Mouse (Mus musculus) large intestine, adult 2 months (tissue): Measurements from ENCODE around the gene Adamts8. TPM values are rescaled to one million over a fixed set of nuclear protein-coding genes. Genes with fewer than 3 reads are reported as not detected.
A peak's percentile ranks its signal among the peaks of the same experiment; 100 is the strongest.

Experiments used
- DNase-seq: peaks from one replicate; pipeline ENCODE4 v3.0.0-alpha.2; 2012; ENCODE audit warnings: low read depth, low spot score
- WGBS: fragments of 180-500 bp; shearing (Covaris S2); methylation state at CpG from one replicate; pipeline ENCODE4 v1.1.7; 2018; 5-methylcytosine and 5-hydroxymethylcytosine counted together
- polyA plus RNA-seq: library from polyadenylated mRNA; depleted of rRNA; stranded (reverse); fragments of >200 nt; gene quantifications from 2 replicates; pipeline ENCODE4 v1.2.3, GENCODE M21; 2012

Adamts8 gene
- polyA plus RNA-seq, 1 experiment: 1.2 TPM

GRCm38 (mm10) chr9:30921261-30922103 is 20.9 kb upstream of the Adamts8 start:
- no peak for DNase-seq
- WGBS: 4% methylated on average over 56 of the region's 56 CpGs

- DNase-seq: no peak
- WGBS: under 1% methylated on average over 47 of the region's 47 CpGs
Measured at GRCm38 (mm10) chr9:30922197-30922894, 20.0 kb upstream of the Adamts8 start, which contains the start of gene Adamts15. Gene Adamts15, minus strand, starts transcription at chr9:30922452.

GRCm38 (mm10) chr9:30928759-30929158 is 13.6 kb upstream of the Adamts8 start:
- no peak for DNase-seq
- WGBS: 52% methylated on average over 2 of the region's 2 CpGs

GRCm38 (mm10) chr9:30932346-30932745 is 10.0 kb upstream of the Adamts8 start:
- WGBS: 73% methylated on average over 4 of the region's 4 CpGs
- no peak for DNase-seq

- no peak for DNase-seq
- WGBS: 17% methylated on average over 6 of the region's 6 CpGs
Measured at GRCm38 (mm10) chr9:30934827-30935226, 7.5 kb upstream of the Adamts8 start.

GRCm38 (mm10) chr9:30936674-30937438 is 5.5 kb upstream of the Adamts8 start:
- DNase-seq: no peak
- WGBS: 17% methylated on average over 9 of the region's 9 CpGs

- peak; percentile 67 for DNase-seq
- 2% methylated on average over 6 of the region's 6 CpGs for WGBS
Measured at GRCm38 (mm10) chr9:30940328-30940727, 2.0 kb upstream of the Adamts8 start.

GRCm38 (mm10) chr9:30943341-30943740 is 979 bp downstream of the Adamts8 start:
- DNase-seq: no peak
- 2% methylated on average over 14 of the region's 14 CpGs for WGBS

GRCm38 (mm10) chr9:30944234-30944633 is 1.9 kb downstream of the Adamts8 start:
- 18% methylated on average over 1 of the region's 1 CpGs for WGBS

GRCm38 (mm10) chr9:30945276-30945675 is 2.9 kb downstream of the Adamts8 start:
- WGBS: 69% methylated on average over 1 of the region's 1 CpGs
- DNase-seq: no peak

More at GRCm38 (mm10) chr9:30944234-30944633, 1.9 kb downstream of the Adamts8 start:
- DNase-seq: no peak

GRCm38 (mm10) chr9:30949422-30949821 is 7.1 kb downstream of the Adamts8 start:
- 61% methylated on average over 3 of the region's 3 CpGs for WGBS
- no peak for DNase-seq

- DNase-seq: no peak
- 67% methylated on average over 4 of the region's 4 CpGs for WGBS
Measured at GRCm38 (mm10) chr9:30949971-30950370, 7.6 kb downstream of the Adamts8 start.

GRCm38 (mm10) chr9:30950592-30950991 is 8.2 kb downstream of the Adamts8 start:
- WGBS: 59% methylated on average over 4 of the region's 4 CpGs
- DNase-seq: no peak

GRCm38 (mm10) chr9:30951461-30951860 is 9.1 kb downstream of the Adamts8 start:
- WGBS: 68% methylated on average over 5 of the region's 5 CpGs

GRCm38 (mm10) chr9:30953287-30953686 is 10.9 kb downstream of the Adamts8 start:
- 52% methylated on average over 8 of the region's 8 CpGs for WGBS
- no peak for DNase-seq

More at GRCm38 (mm10) chr9:30951461-30951860, 9.1 kb downstream of the Adamts8 start:
- DNase-seq: no peak

GRCm38 (mm10) chr9:30955246-30955645 is 12.9 kb downstream of the Adamts8 start:
- WGBS: 87% methylated on average over 9 of the region's 9 CpGs
- DNase-seq: no peak

GRCm38 (mm10) chr9:30963780-30964179 is 21.4 kb downstream of the Adamts8 start:
- 67% methylated on average over 4 of the region's 4 CpGs for WGBS
- no peak for DNase-seq

GRCm38 (mm10) chr9:30964685-30965084 is 22.3 kb downstream of the Adamts8 start:
- no peak for DNase-seq
- WGBS: 57% methylated on average over 10 of the region's 10 CpGs

GRCm38 (mm10) chr9:30966881-30967280 is 24.5 kb downstream of the Adamts8 start:
- no peak for DNase-seq
- whole genome bisulfite sequencing: 39% methylated on average over 7 of the region's 7 CpGs

GRCm38 (mm10) chr9:30968130-30968529 is 25.8 kb downstream of the Adamts8 start:
- DNase-seq: no peak
- WGBS: 76% methylated on average over 6 of the region's 6 CpGs
